Mouse (Mus musculus): Measurements from ENCODE around the gene Ppp1r11. TPM values are rescaled to one million over a fixed set of nuclear protein-coding genes. Genes with fewer than 3 reads are reported as not detected.

Gene Ppp1r11
- polyA plus RNA-seq, 1 experiment from 2014 or later, result 79.7 TPM

DNA sequence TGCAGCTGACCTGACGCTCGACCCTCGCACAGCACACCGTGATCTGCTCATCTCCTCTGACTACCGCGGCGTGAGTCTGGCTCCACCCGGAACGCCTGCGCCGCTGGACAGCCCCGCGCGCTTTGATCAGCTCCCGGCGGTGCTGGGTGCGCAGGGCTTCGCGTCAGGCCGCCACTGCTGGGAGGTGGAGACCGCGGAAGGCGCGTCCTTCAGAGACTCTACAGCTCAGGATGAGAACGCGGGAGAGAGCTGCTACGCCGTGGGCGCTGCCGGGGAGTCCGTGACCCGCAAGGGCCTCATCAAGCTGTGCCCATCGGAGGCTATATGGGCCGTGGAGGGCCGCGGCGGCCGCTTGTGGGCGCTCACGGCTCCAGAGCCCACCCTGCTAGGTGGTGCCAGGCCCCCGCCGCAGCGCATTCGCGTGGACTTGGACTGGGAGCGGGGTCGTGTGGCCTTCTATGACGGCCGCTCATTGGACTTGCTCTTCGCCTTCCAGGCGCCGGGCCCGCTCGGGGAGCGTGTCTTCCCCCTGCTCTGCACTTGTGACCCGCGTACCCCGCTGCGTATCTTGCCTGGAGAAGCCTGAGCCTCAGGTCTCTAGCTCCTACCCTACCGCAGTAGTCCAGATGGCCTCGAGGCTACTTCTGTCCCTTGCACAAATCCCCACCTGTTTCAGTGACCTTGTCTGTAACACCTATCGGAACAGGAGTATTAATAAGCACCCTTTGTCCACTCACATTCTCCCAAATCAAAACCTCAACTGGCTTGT, 4.3 kb downstream of the Ppp1r11 start:
- no peak for ATAC-seq (ENCODE audit: low FRiP score, low TSS enrichment)
- 2% methylated on average over 62 of the region's 62 CpGs for WGBS
- no peak overlapping the region; the same call in 1 of the 2 replicates for H3K27ac ChIP-seq (replicated peaks)

DNA sequence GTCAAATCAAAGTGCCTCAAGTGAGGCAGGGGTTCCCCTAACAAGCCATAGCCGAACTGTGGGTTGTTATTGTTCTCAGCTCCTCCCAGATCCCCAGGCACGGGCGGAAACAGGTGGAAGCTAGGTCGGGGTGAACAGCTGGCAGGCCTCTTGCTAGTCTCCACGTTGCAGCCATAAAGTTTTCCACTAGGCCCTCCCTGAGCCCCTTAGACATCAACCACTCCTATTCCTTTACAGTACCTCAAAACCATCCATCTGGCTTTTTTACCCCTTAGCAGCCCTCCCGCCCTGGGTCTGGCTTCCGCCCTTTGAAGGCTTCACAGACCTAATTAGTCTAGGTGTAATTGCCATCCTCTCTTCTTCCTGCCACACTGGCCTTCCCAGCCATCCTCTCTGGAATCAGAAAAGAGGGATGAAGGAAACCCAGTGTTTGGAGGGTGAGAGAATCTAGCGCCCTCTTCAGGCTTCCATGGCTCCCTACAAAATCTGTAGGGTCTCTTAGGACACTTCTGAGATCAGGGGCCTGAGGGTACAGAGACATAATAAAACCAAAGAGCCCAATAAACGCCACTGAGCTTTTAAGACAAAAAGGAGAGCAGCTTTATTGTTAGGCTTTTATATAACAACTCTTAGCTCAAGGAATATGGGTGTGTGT, 7.3 kb downstream of the Ppp1r11 start:
- H3K27me3 ChIP-seq (ENCODE audit: control insufficient read depth, insufficient read depth, low read length), result no peaks in the 10 kb centered on the region; the same call in 1 of the 2 replicates
- H3K4me2 ChIP-seq (replicated peaks; ENCODE audit: low read depth), result no peak overlapping the region; the same call in 1 of the 2 replicates
- H3K9me3 ChIP-seq (ENCODE audit: control insufficient read depth, low read length), result no peaks in the 10 kb centered on the region
- no peak overlapping the region for H3K27ac ChIP-seq (replicated peaks)
- peak; percentile 48 for TF ChIP-seq CTCF (IDR thresholded peaks at IDR 0.05; ENCODE audit: low read depth)
- TF ChIP-seq EP300 (optimal IDR thresholded peaks at IDR 0.05), result no peak
- H3K4me3 ChIP-seq (ENCODE audit: low read depth, low read length), result 0 out of 2 replicates have a peak overlapping the region, but pooled peaks have one; percentile 13
- WGBS, result 20% methylated on average over 9 of the region's 9 CpGs
- no peak for ATAC-seq (ENCODE audit: low FRiP score, low TSS enrichment)
- no peak for DNase-seq (ENCODE audit: low spot score)
- no peak overlapping the region for H3K9ac ChIP-seq (ENCODE audit: low read length)
- no peaks in the 10 kb centered on the region for H3K36me3 ChIP-seq (ENCODE audit: control insufficient read depth, insufficient read depth, low read length)
- H3K4me1 ChIP-seq (replicated peaks; ENCODE audit: control insufficient read depth, insufficient read depth), result no peaks in the 10 kb centered on the region

More for the DNA sequence above, 4.3 kb downstream of the Ppp1r11 start:
- peak overlapping the region; percentile 63 for H3K9ac ChIP-seq (ENCODE audit: low read length)
- TF ChIP-seq CTCF (IDR thresholded peaks at IDR 0.05; ENCODE audit: low read depth) (peak; percentile 54), EP300 (optimal IDR thresholded peaks at IDR 0.05) (no peak)
- H3K4me3 ChIP-seq (ENCODE audit: low read depth, low read length), result peak overlapping the region; percentile 50
- no peaks in the 10 kb centered on the region for H3K9me3 ChIP-seq (ENCODE audit: control insufficient read depth, low read length)
- H3K27me3 ChIP-seq (ENCODE audit: control insufficient read depth, insufficient read depth, low read length), result no peaks in the 10 kb centered on the region; the same call in 1 of the 2 replicates
- no peaks in the 10 kb centered on the region for H3K36me3 ChIP-seq (ENCODE audit: control insufficient read depth, insufficient read depth, low read length)
- no peaks in the 10 kb centered on the region for H3K4me1 ChIP-seq (replicated peaks; ENCODE audit: control insufficient read depth, insufficient read depth)
- peak; percentile 59 for DNase-seq (ENCODE audit: low spot score)
- H3K4me2 ChIP-seq (replicated peaks; ENCODE audit: low read depth), result peak overlapping the region; percentile 96

DNA sequence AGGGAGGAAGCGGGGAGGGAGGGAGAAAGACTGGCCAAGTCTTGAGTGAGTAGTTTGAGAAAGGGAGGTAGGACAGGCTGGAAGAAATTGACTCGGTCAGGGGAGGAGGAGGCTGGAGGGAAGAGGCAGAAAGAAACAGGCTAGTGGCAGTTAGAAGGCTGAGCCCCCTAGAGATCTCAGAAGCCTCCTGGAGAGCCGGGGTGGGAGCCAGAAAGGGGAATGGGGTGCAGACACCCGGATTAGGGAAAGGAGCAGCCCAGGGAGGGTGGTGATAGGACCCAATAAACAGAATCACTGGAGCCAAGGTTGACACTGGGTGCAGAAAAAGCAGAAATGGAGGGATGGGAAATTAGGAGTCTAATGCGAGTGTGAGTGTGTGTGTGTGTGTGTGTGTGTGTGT, 7.8 kb downstream of the Ppp1r11 start:
- H3K4me1 ChIP-seq (replicated peaks; ENCODE audit: control insufficient read depth, insufficient read depth), result no peaks in the 10 kb centered on the region
- ATAC-seq (ENCODE audit: low FRiP score, low TSS enrichment) (no peak), DNase-seq (ENCODE audit: low spot score) (no peak)
- H3K4me2 ChIP-seq (replicated peaks; ENCODE audit: low read depth), result peak overlapping the region; percentile 73
- 21% methylated on average over 5 of the region's 5 CpGs for WGBS
- H3K9me3 ChIP-seq (ENCODE audit: control insufficient read depth, low read length), result no peaks in the 10 kb centered on the region
- H3K36me3 ChIP-seq (ENCODE audit: control insufficient read depth, insufficient read depth, low read length), result no peaks in the 10 kb centered on the region
- peak overlapping the region; percentile 69; the same call in 1 of the 2 replicates for H3K9ac ChIP-seq (ENCODE audit: low read length)
- no peaks in the 10 kb centered on the region; the same call in 1 of the 2 replicates for H3K27me3 ChIP-seq (ENCODE audit: control insufficient read depth, insufficient read depth, low read length)
- TF ChIP-seq CTCF (IDR thresholded peaks at IDR 0.05; ENCODE audit: low read depth), result no peak
- no peak for TF ChIP-seq EP300 (optimal IDR thresholded peaks at IDR 0.05)
- H3K4me3 ChIP-seq (ENCODE audit: low read depth, low read length), result peak overlapping the region; percentile 50
- H3K27ac ChIP-seq (replicated peaks), result no peak overlapping the region

DNA sequence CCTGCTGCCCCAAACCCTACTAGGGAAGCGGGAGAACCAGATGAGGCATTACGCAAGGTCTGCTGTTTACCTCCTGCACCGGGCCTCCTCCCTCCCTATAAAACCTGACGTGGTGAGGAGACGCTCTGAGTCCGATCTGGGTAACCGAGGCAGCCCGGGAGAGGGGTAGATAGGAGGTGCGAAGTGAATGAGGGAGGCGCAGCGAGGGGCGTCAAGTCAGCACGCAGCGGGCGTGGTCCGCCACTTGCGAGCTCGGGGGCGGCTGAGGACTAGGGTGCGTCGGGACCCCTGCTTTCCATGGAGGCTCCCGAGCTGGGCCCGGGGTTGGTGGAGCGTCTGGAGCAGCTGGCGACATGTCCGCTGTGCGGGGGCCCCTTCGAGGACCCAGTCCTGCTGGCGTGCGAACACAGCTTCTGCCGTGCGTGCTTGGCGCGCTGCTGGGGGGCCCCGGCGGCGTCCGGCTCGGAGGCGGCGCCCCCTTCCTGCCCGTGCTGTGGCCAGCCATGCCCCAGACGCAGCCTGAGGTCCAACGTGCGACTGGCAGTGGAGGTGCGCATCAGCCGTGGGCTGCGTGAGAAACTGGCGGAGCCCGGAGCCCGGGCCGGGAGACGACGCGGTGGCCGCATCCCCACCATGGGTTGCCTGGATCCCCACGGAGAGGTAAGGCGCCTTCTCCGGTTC, 8.6 kb downstream of the Ppp1r11 start, which contains the start of gene Rnf39:
Rnf39 (plus strand) TSS at position 128 of the 681 bp plus-strand sequence.
- 2% methylated on average over 56 of the region's 59 CpGs for WGBS
- no peaks in the 10 kb centered on the region; the same call in 1 of the 2 replicates for H3K27me3 ChIP-seq (ENCODE audit: control insufficient read depth, insufficient read depth, low read length)
- H3K27ac ChIP-seq (replicated peaks), result peak within 1 kb of the TSS; percentile 67

DNA sequence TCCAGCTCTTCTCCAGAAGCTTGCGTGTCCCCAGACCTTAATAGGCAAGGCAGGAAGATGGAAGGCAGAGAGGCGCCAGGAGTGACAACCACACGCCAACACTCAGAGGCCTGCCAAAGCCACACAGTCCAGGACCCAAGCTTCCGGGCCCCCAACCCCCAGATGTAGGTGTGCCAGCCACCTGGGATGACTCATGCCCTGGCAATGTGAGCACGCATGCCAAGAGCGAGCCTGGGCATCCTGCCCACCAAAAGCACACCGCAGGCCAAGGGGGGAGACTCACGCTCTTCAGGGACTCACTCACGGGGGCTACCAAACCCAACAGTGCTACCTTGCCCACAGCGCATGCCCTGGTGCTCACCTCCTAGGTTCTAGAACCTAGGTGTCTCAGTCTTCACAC, 9.2 kb downstream of the Ppp1r11 start:
- WGBS, result 33% methylated on average over 9 of the region's 10 CpGs
- Histone ChIP-seq H3K4me1 (replicated peaks; ENCODE audit: control insufficient read depth, insufficient read depth) (no peaks in the 10 kb centered on the region), H3K9ac (ENCODE audit: low read length) (peak overlapping the region; percentile 69), H3K4me2 (replicated peaks; ENCODE audit: low read depth) (peak overlapping the region; percentile 73), H3K9me3 (ENCODE audit: control insufficient read depth, low read length) (no peaks in the 10 kb centered on the region), H3K27ac (replicated peaks) (peak overlapping the region; percentile 65), H3K27me3 (ENCODE audit: control insufficient read depth, insufficient read depth, low read length) (no peaks in the 10 kb centered on the region; the same call in 1 of the 2 replicates), H3K36me3 (ENCODE audit: control insufficient read depth, insufficient read depth, low read length) (no peaks in the 10 kb centered on the region), H3K4me3 (ENCODE audit: low read depth, low read length) (peak overlapping the region; percentile 50)
- peak; percentile 87 for ATAC-seq (ENCODE audit: low FRiP score, low TSS enrichment)
- TF ChIP-seq EP300 (optimal IDR thresholded peaks at IDR 0.05) (no peak), CTCF (IDR thresholded peaks at IDR 0.05; ENCODE audit: low read depth) (no peak)
- peak; percentile 67 for DNase-seq (ENCODE audit: low spot score)

More for the DNA sequence above, 8.6 kb downstream of the Ppp1r11 start, which contains the start of gene Rnf39:
- ATAC-seq (ENCODE audit: low FRiP score, low TSS enrichment) (peak; percentile 75), DNase-seq (ENCODE audit: low spot score) (peak; percentile 57)
- H3K36me3 ChIP-seq (ENCODE audit: control insufficient read depth, insufficient read depth, low read length), result no peaks in the 10 kb centered on the region
- no peaks in the 10 kb centered on the region for H3K4me1 ChIP-seq (replicated peaks; ENCODE audit: control insufficient read depth, insufficient read depth)
- peak within 1 kb of the TSS; percentile 50 for H3K4me3 ChIP-seq (ENCODE audit: low read depth, low read length)
- TF ChIP-seq EP300 (optimal IDR thresholded peaks at IDR 0.05), result no peak
- no peak for TF ChIP-seq CTCF (IDR thresholded peaks at IDR 0.05; ENCODE audit: low read depth)
- H3K9ac ChIP-seq (ENCODE audit: low read length), result peak within 1 kb of the TSS; percentile 69
- H3K4me2 ChIP-seq (replicated peaks; ENCODE audit: low read depth), result peak within 1 kb of the TSS; percentile 73
- H3K9me3 ChIP-seq (ENCODE audit: control insufficient read depth, low read length), result no peaks in the 10 kb centered on the region

Data from stomach, postnatal 0 days (tissue).